Mouse (Mus musculus): ENCODE results near the gene Sec62. TPM values are rescaled to one million over a fixed set of nuclear protein-coding genes. Genes with fewer than 3 reads are reported as not detected.

The Sec62 gene
- polyA plus RNA-seq, 1 experiment from 2014 or later: 74.5 TPM

Other genes with a start within 250 kb of the Sec62 start
- gene Mecom, start 244.9 kb upstream of the Sec62 start, polyA plus RNA-seq (2015; fragmentation: Nextera tagmentation; extraction: Ambion mirVana): 65.4 and 68.8 TPM in 2 replicates
- gene Actrt3, start 192.9 kb upstream of the Sec62 start, polyA plus RNA-seq (2015; fragmentation: Nextera tagmentation; extraction: Ambion mirVana): not detected in 2 replicates
- gene Mynn, start 190.8 kb upstream of the Sec62 start, polyA plus RNA-seq (2015; fragmentation: Nextera tagmentation; extraction: Ambion mirVana): 28.1 and 31.7 TPM in 2 replicates
- not detected in 2 replicates for gene Lrriq4, start 148.4 kb upstream of the Sec62 start, polyA plus RNA-seq (2015; fragmentation: Nextera tagmentation; extraction: Ambion mirVana)
- 2.9 and 3.1 TPM in 2 replicates for gene Lrrc34, start 145.0 kb upstream of the Sec62 start, polyA plus RNA-seq (2015; fragmentation: Nextera tagmentation; extraction: Ambion mirVana)
- gene Lrrc31, start 93.0 kb upstream of the Sec62 start, polyA plus RNA-seq (2015; fragmentation: Nextera tagmentation; extraction: Ambion mirVana): 0.09 and 0.18 TPM in 2 replicates
- not detected in 2 replicates for gene Samd7, start 46.6 kb upstream of the Sec62 start, polyA plus RNA-seq (2015; fragmentation: Nextera tagmentation; extraction: Ambion mirVana)
- 4.5 and 5.2 TPM in 2 replicates for gene Gpr160, start 63.1 kb downstream of the Sec62 start, polyA plus RNA-seq (2015; fragmentation: Nextera tagmentation; extraction: Ambion mirVana)
- gene Phc3, start 176.5 kb downstream of the Sec62 start, polyA plus RNA-seq (2015; fragmentation: Nextera tagmentation; extraction: Ambion mirVana): 6.1 and 7.3 TPM in 2 replicates
- gene Prkci, start 202.9 kb downstream of the Sec62 start, polyA plus RNA-seq (2015; fragmentation: Nextera tagmentation; extraction: Ambion mirVana): 53.0 and 53.9 TPM in 2 replicates